Mouse (Mus musculus) neutrophil, adult 5-6 weeks (primary cell): ENCODE results near the gene March4. TPM values are rescaled to one million over a fixed set of nuclear protein-coding genes. Genes with fewer than 3 reads are reported as not detected.

ENCODE experiments used
- ATAC-seq: fragments of 151-379, 151-347 bp; 2 replicates; pipeline ENCODE4 v1.8.0; 2017; ENCODE audit warnings: mild to moderate bottlenecking, moderate TSS enrichment; ENCODE audit not compliant: insufficient number of reproducible peaks, poor library complexity, low FRiP score, severe bottlenecking; ENCODE audit errors: extremely low read depth
- total RNA-seq: library from RNA; stranded (forward); fragments of 200-1000 nt; gene quantifications from 2 replicates; pipeline ENCODE4 v1.2.3, GENCODE M21; 2017

Gene March4
- total RNA-seq, 1 experiment from 2014 or later: not detected

DNA sequence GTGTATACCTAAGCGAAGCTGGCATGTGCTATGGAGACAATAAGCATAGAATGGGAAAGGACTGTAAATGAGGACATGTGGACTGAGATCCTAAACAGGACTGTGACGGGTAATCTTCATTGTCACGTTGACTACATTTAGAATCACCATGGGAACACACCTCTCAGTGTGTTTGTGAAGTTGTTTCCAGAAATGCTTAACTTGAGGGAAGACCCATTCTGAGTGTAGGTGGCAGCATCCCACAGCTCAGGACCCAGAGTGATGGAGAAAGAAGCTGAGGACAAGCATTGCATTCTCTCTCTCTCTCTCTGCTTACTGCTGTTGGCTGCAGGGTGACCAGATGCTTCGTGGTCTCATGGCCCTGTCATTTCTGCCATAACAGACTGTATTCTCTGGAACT is 79.1 kb downstream of the March4 start:
- no peak for ATAC-seq

DNA sequence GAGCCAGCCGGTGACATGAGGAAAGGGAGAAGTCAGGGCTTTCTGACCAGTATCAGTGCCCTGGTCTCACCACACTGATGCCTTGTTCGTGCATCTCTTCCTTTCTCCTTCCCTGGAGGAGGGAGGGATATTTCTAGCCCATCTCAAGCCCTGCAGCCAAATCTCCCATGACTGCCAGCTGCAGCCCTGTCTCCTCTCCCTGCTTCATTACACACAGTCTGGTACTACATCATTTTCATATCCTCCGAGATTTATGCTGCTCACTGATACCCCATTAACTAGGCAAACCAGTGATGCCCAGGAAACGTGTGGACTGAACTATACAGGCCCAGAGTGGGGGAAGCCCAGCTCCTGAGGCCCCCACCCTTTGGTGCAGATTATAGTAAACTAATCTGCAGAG is 80.8 kb downstream of the March4 start:
- ATAC-seq: no peak

- no peak for ATAC-seq
Observed at GRCm38 (mm10) chr1:72454733-72455201, 82.0 kb downstream of the March4 start.

GRCm38 (mm10) chr1:72452839-72453238 is 83.9 kb downstream of the March4 start:
- ATAC-seq: no peak

GRCm38 (mm10) chr1:72450790-72451189 is 85.9 kb downstream of the March4 start:
- no peak for ATAC-seq

- no peak for ATAC-seq
Observed at GRCm38 (mm10) chr1:72449752-72450151, 87.0 kb downstream of the March4 start.

DNA sequence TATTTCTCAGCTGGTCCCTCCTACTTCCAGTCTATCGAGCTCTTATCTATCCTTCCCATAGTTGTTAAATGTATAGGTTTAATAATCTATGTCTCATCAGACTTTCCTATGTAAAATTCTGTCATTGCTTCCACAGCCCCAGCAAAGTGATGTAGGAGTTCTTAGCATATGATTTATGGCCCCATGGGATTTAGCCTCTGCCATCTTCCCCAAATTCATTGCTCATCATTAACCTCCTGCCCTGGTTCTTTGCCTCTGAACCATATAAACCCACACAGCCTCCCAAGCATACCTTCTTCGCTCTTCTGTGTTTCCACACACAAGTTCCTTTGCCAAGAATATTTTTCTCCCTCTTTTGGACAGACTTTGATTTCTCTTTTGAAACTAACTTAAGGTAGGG is 94.0 kb downstream of the March4 start:
- ATAC-seq: no peak

DNA sequence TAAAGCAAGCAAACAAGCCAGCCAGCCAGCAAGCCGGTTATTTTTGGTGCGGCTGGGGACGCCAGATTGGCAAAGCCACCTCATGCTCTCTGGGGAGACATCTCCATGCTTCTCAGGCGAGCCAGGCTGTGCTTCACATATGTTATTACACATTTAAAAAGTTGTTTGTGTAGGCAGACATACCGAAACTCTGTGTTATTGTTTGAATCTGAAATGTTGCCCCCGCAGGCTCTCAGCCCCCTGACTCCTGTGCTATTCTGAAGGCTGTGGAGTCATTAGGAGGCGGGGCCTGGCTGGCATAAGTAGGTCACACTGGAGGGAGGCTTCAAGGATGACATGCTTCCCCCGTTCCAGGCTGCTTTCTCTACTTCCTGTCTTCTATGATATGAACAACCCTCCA is 97.6 kb downstream of the March4 start:
- no peak for ATAC-seq

- ATAC-seq: no peak
Observed at GRCm38 (mm10) chr1:72436967-72437366, 99.8 kb downstream of the March4 start.

- ATAC-seq: no peak
Observed at GRCm38 (mm10) chr1:72434510-72434909, 102.2 kb downstream of the March4 start.

- no peak for ATAC-seq
Observed at GRCm38 (mm10) chr1:72432579-72432978, 104.2 kb downstream of the March4 start.

DNA sequence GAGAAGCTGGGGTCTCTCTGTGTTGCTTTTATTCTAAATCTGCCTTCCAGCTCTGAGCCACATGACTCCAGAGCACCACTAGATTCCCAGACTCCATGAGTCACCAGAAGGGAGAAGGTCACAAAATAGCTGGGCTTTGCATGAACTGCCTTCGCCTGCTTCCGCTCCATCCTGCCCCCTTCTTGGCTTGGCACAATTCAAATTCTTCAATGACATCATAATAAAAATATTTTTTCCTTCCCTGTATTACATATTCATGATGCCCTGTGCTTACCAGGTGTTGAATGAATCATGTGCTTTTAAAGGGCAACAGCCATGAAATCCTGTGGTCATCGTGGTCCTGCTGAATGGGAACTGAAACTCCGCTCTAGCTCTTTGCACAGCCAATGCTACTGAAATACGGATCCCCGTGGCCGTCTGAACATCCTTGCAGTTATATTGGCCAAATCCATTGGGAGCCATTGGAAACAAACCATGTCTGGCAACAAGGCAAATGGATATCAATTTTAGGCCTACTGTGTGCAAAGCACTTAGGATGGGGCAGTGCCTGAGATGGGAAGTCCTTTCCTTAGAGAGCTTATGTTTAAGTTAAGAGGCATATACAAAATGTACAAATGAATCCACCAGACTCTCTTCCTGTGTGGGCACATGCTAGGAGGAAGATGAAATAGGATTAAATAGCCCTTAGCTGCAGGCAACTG is 107.5 kb downstream of the March4 start:
- no peak for ATAC-seq

- ATAC-seq: no peak
Observed at GRCm38 (mm10) chr1:72428526-72428925, 108.2 kb downstream of the March4 start.

GRCm38 (mm10) chr1:72426456-72426855 is 110.3 kb downstream of the March4 start:
- no peak for ATAC-seq

- ATAC-seq: no peak
Observed at GRCm38 (mm10) chr1:72422121-72422520, 114.6 kb downstream of the March4 start.

DNA sequence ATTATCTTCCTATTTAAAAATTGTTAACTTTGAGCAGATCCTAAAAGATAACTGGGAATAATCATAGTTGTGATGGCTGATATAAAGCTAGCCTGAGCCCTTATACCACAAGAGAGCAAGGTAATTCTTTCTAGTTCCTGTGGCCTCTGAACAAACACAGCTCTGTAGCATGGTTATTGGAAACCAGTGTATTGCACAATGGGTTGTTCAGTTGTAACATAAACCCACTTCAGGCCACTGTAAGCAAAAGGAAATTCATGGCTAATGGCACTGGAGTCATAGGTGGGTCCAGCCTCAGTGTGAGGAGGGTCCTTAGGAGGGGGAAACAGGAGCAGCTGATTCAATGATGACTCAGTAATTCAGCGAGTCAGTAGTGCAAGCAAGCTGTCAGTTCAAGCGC is 116.5 kb downstream of the March4 start:
- ATAC-seq: no peak

- ATAC-seq: no peak
Observed at GRCm38 (mm10) chr1:72418744-72419655, 117.7 kb downstream of the March4 start.

DNA sequence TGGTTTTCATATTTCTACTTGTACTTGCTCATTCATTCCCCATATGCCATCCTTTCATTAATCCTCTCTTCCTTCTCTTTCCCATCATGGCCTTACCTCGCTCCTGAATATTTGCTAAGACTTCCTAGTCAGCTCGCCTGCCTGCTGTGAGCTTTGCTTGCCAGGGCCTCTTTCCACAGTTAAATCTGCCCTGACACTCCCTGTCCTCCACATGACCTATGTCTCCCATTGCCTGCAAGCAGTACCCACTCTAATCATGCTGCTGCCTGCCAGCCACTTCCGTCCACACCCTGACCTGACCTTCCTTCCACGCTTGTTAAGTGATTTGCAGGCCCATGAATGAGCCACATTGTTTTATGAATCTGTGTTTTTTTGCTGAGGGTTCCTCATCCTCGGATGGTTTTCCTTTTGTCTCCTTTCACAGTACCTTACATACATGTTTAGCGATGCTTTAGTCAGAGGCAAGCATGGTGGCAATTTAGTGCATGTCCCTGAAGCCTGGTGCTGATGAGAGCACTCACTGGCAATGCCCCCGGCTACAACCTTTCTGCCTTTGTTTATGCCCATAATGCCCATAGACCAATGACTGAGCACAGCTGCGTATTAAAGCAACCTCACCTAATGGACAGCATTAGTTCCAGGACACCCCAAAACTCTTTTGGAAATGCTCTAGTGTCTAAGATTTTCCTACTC is 122.0 kb downstream of the March4 start:
- ATAC-seq: no peak

DNA sequence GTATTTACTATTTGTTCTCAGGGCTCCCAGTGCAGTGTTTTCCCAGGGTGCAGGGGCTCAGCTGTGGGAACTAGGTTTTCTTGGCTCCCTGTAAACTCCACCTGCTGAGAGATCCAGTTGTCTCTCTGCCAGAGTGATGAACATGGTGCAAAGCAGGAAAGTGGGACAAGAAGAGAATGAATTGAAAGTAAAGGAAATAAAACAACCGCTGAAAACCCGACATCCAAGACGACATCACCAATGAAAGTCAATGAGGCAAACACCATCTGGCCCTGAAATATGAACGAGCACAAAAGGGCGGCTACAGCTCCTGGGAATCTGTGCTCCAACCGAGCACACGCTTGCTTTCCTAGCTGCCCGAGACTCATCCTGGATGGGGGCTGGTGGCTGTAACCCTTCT is 122.6 kb downstream of the March4 start:
- no peak for ATAC-seq

DNA sequence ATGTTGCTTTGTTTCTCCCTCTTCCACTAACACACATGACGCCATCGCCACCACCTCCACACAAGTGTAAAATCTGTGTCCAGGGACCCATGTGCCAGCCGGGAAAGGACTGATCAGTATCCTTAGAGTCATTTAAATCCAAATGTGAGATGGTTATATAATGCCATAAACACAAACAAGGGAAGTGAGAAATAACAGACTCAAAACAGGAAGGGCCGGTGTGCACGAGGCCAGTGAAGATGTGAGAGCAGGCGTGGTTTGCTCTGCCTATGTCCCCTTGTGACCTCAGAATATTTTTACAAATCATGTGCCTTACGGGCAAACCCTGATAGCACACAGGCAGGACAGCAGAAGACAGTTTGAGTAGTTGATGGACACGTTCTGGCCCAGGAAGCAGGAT is 123.5 kb downstream of the March4 start:
- ATAC-seq: no peak
